Mouse (Mus musculus) midbrain, embryonic 13.5 days (tissue): ENCODE results near the gene Il23a. TPM values are rescaled to one million over a fixed set of nuclear protein-coding genes. Genes with fewer than 3 reads are reported as not detected.
"Not testable (repeated sequence)": the region's sequence is repeated elsewhere in the genome, so short reads cannot be mapped to it uniquely, and the experiment has no call there.

ENCODE experiments used
- ATAC-seq: fragments of 200-750 bp; cut with Nextera tagmentation; 2 replicates; pipeline ENCODE4 v1.8.0; 2017; ENCODE audit warnings: mild to moderate bottlenecking, moderate TSS enrichment, moderate library complexity
- H3K27ac ChIP-seq: fragments of 300-500 bp; sonication (generic); 2 replicates; pipeline ENCODE4 v1.5.1; 2015; ENCODE audit warnings: inconsistent platforms, mild to moderate bottlenecking, moderate library complexity
- H3K27me3 ChIP-seq: fragments of 300-500 bp; sonication (generic); 2 replicates; pipeline ENCODE4 v1.6.1; 2015; ENCODE audit warnings: mild to moderate bottlenecking, inconsistent platforms
- H3K36me3 ChIP-seq: fragments of 300-500 bp; sonication (generic); 2 replicates; pipeline ENCODE4 v1.6.1; 2015; ENCODE audit warnings: mild to moderate bottlenecking, inconsistent platforms
- H3K4me1 ChIP-seq: fragments of 300-500 bp; sonication (generic); replicated peaks from 2 replicates; pipeline ENCODE4 v1.6.1; 2015; ENCODE audit warnings: inconsistent platforms
- H3K4me2 ChIP-seq: fragments of 300-500 bp; sonication (generic); replicated peaks from 2 replicates; pipeline ENCODE4 v1.6.1; 2015; ENCODE audit warnings: moderate library complexity, mild to moderate bottlenecking, inconsistent platforms
- H3K4me3 ChIP-seq: fragments of 300-500 bp; sonication (generic); replicated peaks from 2 replicates; pipeline ENCODE4 v1.5.1; 2015; ENCODE audit warnings: mild to moderate bottlenecking, inconsistent platforms
- H3K9ac ChIP-seq: fragments of 300-500 bp; sonication (generic); replicated peaks from 2 replicates; pipeline ENCODE4 v1.6.1; 2015; ENCODE audit warnings: mild to moderate bottlenecking, inconsistent platforms
- H3K9me3 ChIP-seq: fragments of 300-500 bp; sonication (generic); 2 replicates; pipeline ENCODE4 v1.6.1; 2016; ENCODE audit warnings: mild to moderate bottlenecking, inconsistent platforms
- WGBS: fragments of 180-500 bp; shearing (Covaris S2); methylation state at CpG from one replicate; pipeline ENCODE4 v1.1.7; 2015; 5-methylcytosine and 5-hydroxymethylcytosine counted together
- polyA plus RNA-seq: library from polyadenylated mRNA; unstranded; fragments of >200 nt; fragmentation: Nextera tagmentation; extraction: Ambion mirVana; gene quantifications from 2 replicates; pipeline ENCODE4 v1.2.1, GENCODE M21; 2015

Gene Il23a
- polyA plus RNA-seq, 1 experiment from 2014 or later: 0.16 TPM

GRCm38 (mm10) chr10:128275374-128275773 lies 23.2 kb downstream of the Il23a start:
- 100% methylated on average over 1 of the region's 1 CpGs for WGBS
- H3K9ac ChIP-seq, H3K4me3 ChIP-seq, H3K9me3 ChIP-seq, H3K4me2 ChIP-seq, H3K4me1 ChIP-seq, ATAC-seq, H3K27ac ChIP-seq, H3K27me3 ChIP-seq: not testable (repeated sequence)
- peaks cover 27% of the 10 kb centered on the region for H3K36me3 ChIP-seq

- H3K4me2 ChIP-seq, ATAC-seq, H3K27ac ChIP-seq, H3K9ac ChIP-seq, H3K4me1 ChIP-seq, H3K9me3 ChIP-seq, H3K4me3 ChIP-seq, H3K27me3 ChIP-seq: not testable (repeated sequence)
- peaks cover 12% of the 10 kb centered on the region for H3K36me3 ChIP-seq
- 91% methylated on average over 5 of the region's 7 CpGs for WGBS
Measured at GRCm38 (mm10) chr10:128272819-128273439, 25.6 kb downstream of the Il23a start.

- Histone ChIP-seq H3K4me1 (peaks cover 7% of the 10 kb centered on the region; the same call in 1 of the 2 replicates), H3K4me2 (no peak overlapping the region), H3K9ac (no peak overlapping the region), H3K9me3 (no peaks in the 10 kb centered on the region), H3K27ac (no peak overlapping the region), H3K36me3 (peaks cover 5% of the 10 kb centered on the region; the same call in 1 of the 2 replicates), H3K4me3 (no peak overlapping the region), H3K27me3 (0 out of 2 replicates have a peak, but pooled peaks cover 7% of the 10 kb centered on the region)
- 58% methylated on average over 2 of the region's 2 CpGs for WGBS
- no peak for ATAC-seq
Measured at GRCm38 (mm10) chr10:128271883-128272282, 26.7 kb downstream of the Il23a start.

- Histone ChIP-seq H3K9ac (peak overlapping the region; percentile 76), H3K4me1 (peaks cover 7% of the 10 kb centered on the region; the same call in 1 of the 2 replicates), H3K4me3 (peak overlapping the region; percentile 81), H3K27me3 (0 out of 2 replicates have a peak, but pooled peaks cover 7% of the 10 kb centered on the region), H3K27ac (peak overlapping the region; percentile 83), H3K36me3 (no peaks in the 10 kb centered on the region), H3K4me2 (peak overlapping the region; percentile 68), H3K9me3 (no peaks in the 10 kb centered on the region)
- no peak for ATAC-seq
- 44% methylated on average over 7 of the region's 7 CpGs for WGBS
Measured at GRCm38 (mm10) chr10:128270866-128271265, 27.7 kb downstream of the Il23a start.

- Histone ChIP-seq H3K27ac (peak within 1 kb of the TSS; percentile 83), H3K9me3 (no peaks in the 10 kb centered on the region), H3K27me3 (0 out of 2 replicates have a peak, but pooled peaks cover 7% of the 10 kb centered on the region), H3K36me3 (no peaks in the 10 kb centered on the region), H3K4me3 (peak within 1 kb of the TSS; percentile 81), H3K9ac (peak within 1 kb of the TSS; percentile 76), H3K4me1 (peaks cover 7% of the 10 kb centered on the region; the same call in 1 of the 2 replicates), H3K4me2 (peak within 1 kb of the TSS; percentile 68)
- WGBS: under 1% methylated on average over 43 of the region's 43 CpGs
- peak; percentile 99 for ATAC-seq
Measured at GRCm38 (mm10) chr10:128270287-128270841, 28.2 kb downstream of the Il23a start, which contains the start of gene Stat2. TSS of gene Stat2 (plus strand) at chr10:128270559.

GRCm38 (mm10) chr10:128269206-128269910 lies 29.2 kb downstream of the Il23a start:
- no peak for ATAC-seq
- peak overlapping the region; percentile 68 for H3K4me2 ChIP-seq
- WGBS: 89% methylated on average over 16 of the region's 16 CpGs
- no peak overlapping the region for H3K27ac ChIP-seq
- no peaks in the 10 kb centered on the region for H3K9me3 ChIP-seq
- 0 out of 2 replicates have a peak, but pooled peaks cover 7% of the 10 kb centered on the region for H3K27me3 ChIP-seq
- H3K4me3 ChIP-seq: no peak overlapping the region
- no peaks in the 10 kb centered on the region for H3K36me3 ChIP-seq
- H3K4me1 ChIP-seq: peaks cover 7% of the 10 kb centered on the region; the same call in 1 of the 2 replicates
- H3K9ac ChIP-seq: no peak overlapping the region

GRCm38 (mm10) chr10:128268371-128268770 lies 30.2 kb downstream of the Il23a start, which contains the start of gene Apof:
TSS of gene Apof (plus strand) at chr10:128268671.
- no peak within 1 kb of the TSS for H3K4me3 ChIP-seq
- no peak within 1 kb of the TSS for H3K27ac ChIP-seq
- H3K4me1 ChIP-seq: peaks cover 7% of the 10 kb centered on the region; the same call in 1 of the 2 replicates
- ATAC-seq: no peak
- 0 out of 2 replicates have a peak, but pooled peaks cover 7% of the 10 kb centered on the region for H3K27me3 ChIP-seq
- H3K36me3 ChIP-seq: no peaks in the 10 kb centered on the region
- no peak within 1 kb of the TSS for H3K9ac ChIP-seq
- H3K4me2 ChIP-seq: no peak within 1 kb of the TSS
- H3K9me3 ChIP-seq: no peaks in the 10 kb centered on the region
- 87% methylated on average over 6 of the region's 6 CpGs for WGBS

- no peaks in the 10 kb centered on the region for H3K4me1 ChIP-seq
- H3K36me3 ChIP-seq: no peaks in the 10 kb centered on the region
- no peak overlapping the region for H3K4me3 ChIP-seq
- ATAC-seq: no peak
- H3K27ac ChIP-seq: no peak overlapping the region
- no peaks in the 10 kb centered on the region for H3K9me3 ChIP-seq
- H3K4me2 ChIP-seq: no peak overlapping the region
- 0 out of 2 replicates have a peak, but pooled peaks cover 3% of the 10 kb centered on the region for H3K27me3 ChIP-seq
- 82% methylated on average over 6 of the region's 6 CpGs for WGBS
- H3K9ac ChIP-seq: no peak overlapping the region
Measured at GRCm38 (mm10) chr10:128263393-128264310, 34.9 kb downstream of the Il23a start.

- no peak for ATAC-seq
- Histone ChIP-seq H3K27ac (no peak overlapping the region), H3K36me3 (no peaks in the 10 kb centered on the region), H3K4me3 (no peak overlapping the region), H3K4me2 (no peak overlapping the region), H3K27me3 (no peaks in the 10 kb centered on the region), H3K9me3 (no peaks in the 10 kb centered on the region), H3K9ac (no peak overlapping the region), H3K4me1 (no peaks in the 10 kb centered on the region)
- 80% methylated on average over 22 of the region's 22 CpGs for WGBS
Measured at GRCm38 (mm10) chr10:128262300-128262699, 36.3 kb downstream of the Il23a start.

GRCm38 (mm10) chr10:128260376-128260775 lies 38.2 kb downstream of the Il23a start:
- not testable (repeated sequence) for H3K4me2 ChIP-seq, H3K9ac ChIP-seq, H3K27ac ChIP-seq, H3K36me3 ChIP-seq, H3K4me3 ChIP-seq, H3K4me1 ChIP-seq, ATAC-seq, H3K27me3 ChIP-seq, H3K9me3 ChIP-seq
- 86% methylated on average over 7 of the region's 7 CpGs for WGBS

- Histone ChIP-seq H3K4me3 (no peak overlapping the region), H3K27me3 (no peaks in the 10 kb centered on the region), H3K27ac (no peak overlapping the region), H3K9ac (no peak overlapping the region), H3K4me2 (no peak overlapping the region), H3K4me1 (no peaks in the 10 kb centered on the region), H3K9me3 (no peaks in the 10 kb centered on the region), H3K36me3 (no peaks in the 10 kb centered on the region)
- no peak for ATAC-seq
- 94% methylated on average over 5 of the region's 5 CpGs for WGBS
Measured at GRCm38 (mm10) chr10:128259946-128260345, 38.6 kb downstream of the Il23a start.
